Mouse (Mus musculus): Measurements from ENCODE around the gene Bcam. TPM values are rescaled to one million over a fixed set of nuclear protein-coding genes. Genes with fewer than 3 reads are reported as not detected.
"Not testable (repeated sequence)": the region's sequence is repeated elsewhere in the genome, so short reads cannot be mapped to it uniquely, and the experiment has no call there.

Gene Bcam
- total and polyA plus RNA-seq, 2 experiments: 2.3 to 4.8 TPM

DNA sequence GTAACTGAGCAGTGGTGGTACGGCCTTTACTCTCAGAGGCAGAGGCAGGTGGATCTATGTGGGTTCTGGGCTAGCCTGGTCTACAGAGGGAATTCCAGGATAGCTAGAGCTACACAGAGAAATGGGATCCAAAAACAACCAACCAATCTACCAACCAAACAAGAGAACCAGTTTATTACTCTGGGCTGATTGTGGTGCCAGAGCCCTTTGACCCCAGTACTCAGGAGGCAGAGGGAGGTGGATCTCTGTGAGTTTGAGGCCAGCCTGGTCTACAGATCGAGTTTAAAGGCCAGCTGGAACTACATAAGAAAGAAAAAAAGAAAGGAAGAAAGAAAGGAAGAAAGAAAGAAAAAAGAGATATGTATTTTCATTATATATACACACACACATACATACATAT lies 24.4 kb upstream of the Bcam start:
- WGBS: 55% methylated on average over 2 of the region's 2 CpGs
- Histone ChIP-seq H3K27ac (replicated peaks; ENCODE audit: insufficient read depth, low read depth, low read length) (no peak overlapping the region), H3K4me1 (ENCODE audit: control insufficient read depth, insufficient read depth, low read length) (peaks cover 11% of the 10 kb centered on the region)

DNA sequence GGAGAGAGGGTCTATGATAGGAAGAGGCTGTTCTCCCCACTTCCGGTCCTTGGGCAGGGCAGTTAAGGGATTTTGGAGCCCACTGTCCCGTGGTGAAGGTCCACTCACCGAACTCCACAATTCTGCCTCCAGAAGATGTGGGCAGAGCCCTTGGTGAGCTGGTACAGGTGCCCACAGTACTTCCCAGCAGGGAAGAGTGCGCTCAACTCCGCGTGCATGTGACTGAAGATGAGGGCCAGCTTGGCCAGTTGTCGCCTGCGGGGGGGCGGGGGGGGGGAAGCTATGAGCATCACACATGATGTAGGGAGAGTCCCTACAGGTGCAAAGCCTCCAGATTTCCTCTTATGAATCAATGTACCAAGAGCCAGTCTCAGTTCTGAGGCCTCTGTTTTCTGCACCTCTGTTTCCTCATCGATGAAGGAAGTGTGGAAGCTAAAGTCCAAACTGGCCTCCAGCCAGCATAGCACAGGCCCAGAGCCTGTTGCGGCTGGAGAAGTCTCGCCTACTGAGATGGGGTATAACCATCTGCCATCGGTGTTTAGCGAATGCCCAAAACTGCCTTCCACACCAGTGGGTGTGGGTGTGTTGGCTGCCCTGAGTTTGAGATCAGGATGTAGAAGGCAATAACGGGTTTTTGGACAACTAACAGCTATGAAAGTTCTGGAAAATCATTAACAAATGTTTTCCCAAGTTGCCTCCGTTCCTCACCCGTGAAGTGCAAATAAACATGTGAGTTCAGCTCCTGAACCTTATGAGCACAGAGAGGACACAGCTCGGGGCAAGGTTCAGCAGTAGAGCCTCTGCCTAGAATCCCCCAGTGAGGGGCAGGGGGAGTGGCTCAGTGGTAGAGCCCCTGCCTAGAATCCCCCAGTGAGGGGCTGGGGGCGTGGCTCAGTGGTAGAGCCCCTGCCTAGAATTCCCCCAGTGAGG lies 22.1 kb upstream of the Bcam start:
- Histone ChIP-seq H3K27me3 (ENCODE audit: control insufficient read depth, insufficient read depth, low read length) (no peaks in the 10 kb centered on the region), H3K4me3 (ENCODE audit: insufficient read depth, low read depth, low read length) (no peak overlapping the region), H3K79me2 (ENCODE audit: control insufficient read depth, insufficient read depth, low read length) (no peaks in the 10 kb centered on the region; the same call in 1 of the 2 replicates), H3K4me1 (ENCODE audit: control insufficient read depth, insufficient read depth, low read length) (peaks cover 15% of the 10 kb centered on the region), H3K27ac (replicated peaks; ENCODE audit: insufficient read depth, low read depth, low read length) (peak overlapping the region; percentile 68), H3K36me3 (ENCODE audit: control insufficient read depth, insufficient read depth, low read length) (no peaks in the 10 kb centered on the region; the same call in 1 of the 2 replicates), H3K9ac (ENCODE audit: low read depth, low read length) (peak overlapping the region; percentile 2; the same call in 1 of the 2 replicates)
- TF ChIP-seq POLR2A (IDR thresholded peaks at IDR 0.05; ENCODE audit: extremely low read depth, insufficient read depth, low read length) (no peak), CTCF (IDR thresholded peaks at IDR 0.05; ENCODE audit: low read depth, low read length) (no peak)
- WGBS: 36% methylated on average over 19 of the region's 19 CpGs
- peak; percentile 97 for DNase-seq (ENCODE audit: extremely low read depth, low read depth, low spot score)

More for the DNA sequence above, 24.4 kb upstream of the Bcam start:
- H3K4me3 ChIP-seq (ENCODE audit: insufficient read depth, low read depth, low read length): no peak overlapping the region
- no peaks in the 10 kb centered on the region; the same call in 1 of the 2 replicates for H3K36me3 ChIP-seq (ENCODE audit: control insufficient read depth, insufficient read depth, low read length)
- peak; percentile 73 for DNase-seq (ENCODE audit: extremely low read depth, low read depth, low spot score)
- H3K79me2 ChIP-seq (ENCODE audit: control insufficient read depth, insufficient read depth, low read length): no peaks in the 10 kb centered on the region; the same call in 1 of the 2 replicates
- no peak for TF ChIP-seq POLR2A (IDR thresholded peaks at IDR 0.05; ENCODE audit: extremely low read depth, insufficient read depth, low read length)
- TF ChIP-seq CTCF (IDR thresholded peaks at IDR 0.05; ENCODE audit: low read depth, low read length): no peak
- H3K9ac ChIP-seq (ENCODE audit: low read depth, low read length): no peak overlapping the region
- H3K27me3 ChIP-seq (ENCODE audit: control insufficient read depth, insufficient read depth, low read length): no peaks in the 10 kb centered on the region

DNA sequence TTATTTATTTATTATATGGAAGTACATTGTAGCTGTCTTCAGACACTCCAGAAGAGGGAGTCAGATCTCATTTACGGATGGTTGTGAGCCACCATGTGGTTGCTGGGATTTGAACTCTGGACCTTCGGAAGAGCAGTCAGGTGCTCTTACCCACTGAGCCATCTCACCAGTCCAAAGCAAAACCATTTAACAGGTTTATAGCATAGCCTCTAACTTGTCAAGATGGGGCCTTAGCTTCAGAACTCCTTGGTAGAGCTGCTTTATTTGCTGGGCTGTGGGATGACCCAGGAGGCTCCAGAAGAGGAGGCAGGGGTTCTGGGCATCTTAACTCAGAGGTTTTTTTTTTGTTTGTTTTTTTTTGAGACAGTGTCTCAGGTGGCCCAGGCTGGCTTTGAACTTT lies 20.7 kb upstream of the Bcam start:
- not testable (repeated sequence) for H3K9ac ChIP-seq (ENCODE audit: low read depth, low read length); DNase-seq (ENCODE audit: extremely low read depth, low read depth, low spot score); H3K27ac ChIP-seq (replicated peaks; ENCODE audit: insufficient read depth, low read depth, low read length); H3K27me3 ChIP-seq (ENCODE audit: control insufficient read depth, insufficient read depth, low read length); H3K36me3 ChIP-seq (ENCODE audit: control insufficient read depth, insufficient read depth, low read length); H3K4me3 ChIP-seq (ENCODE audit: insufficient read depth, low read depth, low read length); H3K79me2 ChIP-seq (ENCODE audit: control insufficient read depth, insufficient read depth, low read length)
- H3K4me1 ChIP-seq (ENCODE audit: control insufficient read depth, insufficient read depth, low read length): peaks cover 15% of the 10 kb centered on the region
- WGBS: 88% methylated on average over 2 of the region's 2 CpGs

DNA sequence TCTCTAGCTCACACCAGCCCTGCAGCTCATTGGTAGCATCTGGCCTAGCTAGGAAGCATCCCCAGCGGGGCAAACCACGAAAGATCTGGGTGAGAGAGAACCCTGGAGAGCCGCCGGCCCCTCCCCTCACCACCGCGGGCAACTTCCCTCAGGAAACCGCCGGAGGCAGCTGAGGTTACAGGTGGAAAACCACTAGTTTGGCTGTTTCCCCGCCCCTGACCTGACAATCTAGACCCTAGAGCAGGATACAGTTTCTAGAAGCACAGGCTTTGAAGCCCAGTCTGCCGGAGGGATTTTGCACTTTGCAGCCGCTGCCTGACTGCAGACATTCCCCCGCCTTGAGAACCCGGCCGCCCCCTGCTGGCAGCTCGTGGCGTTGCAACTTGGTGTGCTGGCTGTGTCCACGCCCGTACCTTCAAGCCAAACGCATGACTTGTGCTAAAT lies 19.1 kb upstream of the Bcam start:
- no peak for TF ChIP-seq POLR2A (IDR thresholded peaks at IDR 0.05; ENCODE audit: extremely low read depth, insufficient read depth, low read length)
- peak; percentile 93 for TF ChIP-seq CTCF (IDR thresholded peaks at IDR 0.05; ENCODE audit: low read depth, low read length)
- H3K9ac ChIP-seq (ENCODE audit: low read depth, low read length): peak overlapping the region; percentile 24; the same call in 1 of the 2 replicates

DNA sequence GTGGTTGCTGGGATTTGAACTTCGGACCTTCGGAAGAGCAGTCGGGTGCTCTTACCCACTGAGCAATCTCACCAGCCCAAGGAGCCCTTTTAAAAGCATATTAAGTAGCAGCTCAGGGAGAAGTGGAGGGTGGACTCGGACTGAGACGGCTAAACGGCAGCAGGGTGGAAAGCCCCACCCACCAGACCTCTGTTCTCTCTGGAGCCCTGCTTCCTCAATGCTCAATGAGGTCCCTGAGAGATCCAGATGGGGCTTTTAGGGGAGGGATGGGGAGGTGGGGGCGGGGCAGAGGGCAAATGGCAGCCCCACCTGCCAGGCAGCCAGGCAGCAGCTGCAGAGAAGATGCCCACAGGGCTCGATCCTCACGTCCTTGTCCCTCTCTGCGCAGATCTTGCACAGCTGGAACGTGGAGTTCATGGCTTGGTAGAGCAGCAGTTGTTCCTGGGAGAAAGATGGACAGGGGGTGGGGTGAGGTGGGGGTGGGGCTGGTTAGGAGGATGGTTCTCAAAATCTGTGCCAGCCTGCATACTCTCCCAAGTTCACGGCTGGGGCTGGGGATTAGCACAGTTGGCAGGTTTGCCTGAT lies 15.2 kb upstream of the Bcam start:
- no peak for DNase-seq (ENCODE audit: extremely low read depth, low read depth, low spot score)
- no peak for TF ChIP-seq CTCF (IDR thresholded peaks at IDR 0.05; ENCODE audit: low read depth, low read length)
- TF ChIP-seq POLR2A (IDR thresholded peaks at IDR 0.05; ENCODE audit: extremely low read depth, insufficient read depth, low read length): no peak
- whole genome bisulfite sequencing: 63% methylated on average over 12 of the region's 12 CpGs
- Histone ChIP-seq H3K27me3 (ENCODE audit: control insufficient read depth, insufficient read depth, low read length) (no peaks in the 10 kb centered on the region), H3K4me1 (ENCODE audit: control insufficient read depth, insufficient read depth, low read length) (peaks cover 23% of the 10 kb centered on the region), H3K4me3 (ENCODE audit: insufficient read depth, low read depth, low read length) (no peak overlapping the region), H3K36me3 (ENCODE audit: control insufficient read depth, insufficient read depth, low read length) (no peaks in the 10 kb centered on the region; the same call in 1 of the 2 replicates), H3K27ac (replicated peaks; ENCODE audit: insufficient read depth, low read depth, low read length) (no peak overlapping the region), H3K9ac (ENCODE audit: low read depth, low read length) (no peak overlapping the region), H3K79me2 (ENCODE audit: control insufficient read depth, insufficient read depth, low read length) (no peaks in the 10 kb centered on the region)

More for the DNA sequence above, 19.1 kb upstream of the Bcam start:
- WGBS: 14% methylated on average over 19 of the region's 19 CpGs
- Histone ChIP-seq H3K27ac (replicated peaks; ENCODE audit: insufficient read depth, low read depth, low read length) (no peak overlapping the region), H3K4me3 (ENCODE audit: insufficient read depth, low read depth, low read length) (no peak overlapping the region), H3K27me3 (ENCODE audit: control insufficient read depth, insufficient read depth, low read length) (no peaks in the 10 kb centered on the region), H3K4me1 (ENCODE audit: control insufficient read depth, insufficient read depth, low read length) (peaks cover 17% of the 10 kb centered on the region), H3K36me3 (ENCODE audit: control insufficient read depth, insufficient read depth, low read length) (no peaks in the 10 kb centered on the region; the same call in 1 of the 2 replicates), H3K79me2 (ENCODE audit: control insufficient read depth, insufficient read depth, low read length) (no peaks in the 10 kb centered on the region)
- peak; percentile 62 for DNase-seq (ENCODE audit: extremely low read depth, low read depth, low spot score)
